Mouse (Mus musculus) kidney, adult 9 months (tissue): ENCODE results near the gene H3f3b.
"Not testable (repeated sequence)": the region's sequence is repeated elsewhere in the genome, so short reads cannot be mapped to it uniquely, and the experiment has no call there.

ENCODE experiments used
- DNase-seq: peaks from one replicate; pipeline ENCODE4 v3.0.0; 2022

Gene H3f3b

GRCm38 (mm10) chr11:116019976-116020411 lies 7.8 kb downstream of the H3f3b start:
- no peak for DNase-seq

GRCm38 (mm10) chr11:116019360-116019791 lies 8.4 kb downstream of the H3f3b start:
- DNase-seq, result no peak

DNA sequence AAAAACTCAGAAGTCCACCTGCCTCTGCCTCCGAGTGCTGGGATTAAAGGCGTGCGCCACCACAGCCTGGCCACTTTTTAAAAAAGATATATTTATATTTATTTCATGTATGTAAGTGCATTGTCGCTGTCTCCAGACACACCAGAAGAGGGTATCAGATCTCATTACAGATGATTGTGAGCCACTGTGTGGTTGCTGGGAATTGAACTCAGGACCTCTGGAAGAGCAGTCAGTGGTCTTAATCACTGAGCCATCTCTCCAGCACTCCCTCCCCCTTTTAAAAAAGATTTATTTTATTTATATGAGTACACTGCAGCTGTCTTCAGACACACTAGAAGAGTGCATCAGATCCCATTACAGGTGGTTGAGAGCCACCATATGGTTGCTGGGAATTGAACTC lies 8.9 kb downstream of the H3f3b start:
- DNase-seq, result not testable (repeated sequence)

DNA sequence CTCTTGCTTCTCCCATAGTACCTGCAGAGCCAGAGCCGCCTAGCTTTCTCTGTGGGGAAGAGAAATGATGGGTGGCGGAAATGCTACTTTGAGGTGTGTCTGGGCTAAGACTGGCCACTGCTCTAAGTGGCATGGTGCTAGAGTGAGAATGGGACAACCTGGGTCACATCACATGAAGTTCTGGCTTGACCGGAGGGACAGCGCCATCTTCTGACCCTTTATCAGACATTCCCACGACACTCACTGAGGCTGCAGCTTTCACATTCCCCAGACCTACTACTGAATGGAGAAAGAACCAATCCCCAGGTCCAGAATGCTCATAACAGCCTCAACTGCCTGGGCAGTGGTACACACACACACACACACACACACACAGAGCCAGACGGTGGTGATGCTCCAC lies 9.7 kb downstream of the H3f3b start:
- peak; percentile 65 for DNase-seq

DNA sequence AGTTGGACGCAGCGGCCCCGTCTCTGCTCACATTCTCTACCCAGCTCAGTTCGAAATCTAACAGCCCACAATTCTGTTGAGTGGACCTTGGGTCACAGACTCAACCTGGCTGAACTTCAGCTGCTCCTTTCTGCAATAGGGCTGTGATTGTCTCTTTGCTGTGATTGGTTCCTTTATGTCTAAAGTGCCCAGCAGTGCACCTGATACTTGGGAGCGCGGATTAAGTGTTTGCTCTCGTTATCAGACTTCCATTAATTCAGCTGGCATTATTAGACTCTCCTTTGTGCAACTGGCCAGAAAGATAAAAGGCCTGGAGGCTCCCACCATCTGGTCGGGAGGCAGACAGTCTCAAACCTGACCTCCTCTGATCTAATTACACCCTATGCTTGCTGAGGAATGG lies 12.9 kb downstream of the H3f3b start:
- DNase-seq, result no peak

DNA sequence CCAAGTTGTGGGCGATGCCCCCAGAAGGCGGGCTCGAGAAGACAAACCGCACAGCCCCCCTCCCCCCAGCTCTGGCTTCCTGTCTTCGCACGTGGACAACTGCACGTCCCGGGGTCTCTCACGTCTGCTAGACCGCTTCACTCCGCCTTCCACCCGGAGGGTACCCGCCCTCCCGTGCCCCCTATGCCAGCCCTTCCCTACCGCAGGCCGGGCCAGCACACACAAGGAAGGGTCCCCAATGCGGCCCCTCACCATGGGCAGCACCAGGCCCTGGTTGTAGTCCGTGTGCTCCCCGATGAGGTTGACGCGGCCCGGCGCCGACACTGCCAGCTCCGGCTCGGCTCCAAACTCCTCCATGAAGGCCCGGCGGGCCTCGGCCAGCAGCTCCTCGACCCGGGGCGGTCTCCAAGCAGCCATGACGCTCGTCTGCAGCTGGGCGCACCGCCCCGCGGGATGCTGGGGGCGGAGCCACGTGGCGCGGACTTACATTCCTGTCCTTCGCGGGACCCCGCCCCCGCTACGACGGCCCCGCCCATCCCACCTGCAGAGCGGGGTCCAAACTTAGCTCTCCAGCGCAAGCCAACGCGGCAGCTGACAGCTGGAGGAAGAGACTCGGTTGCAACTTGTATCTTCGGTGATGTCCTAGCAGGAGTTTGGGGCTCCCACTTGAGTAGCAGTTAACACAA lies 15.4 kb downstream of the H3f3b start, which contains the start of gene Galk1:
TSS of gene Galk1 (minus strand) at position 458 of the 686 bp plus-strand sequence.
- DNase-seq, result peak; percentile 96

- DNase-seq, result no peak
Observed at GRCm38 (mm10) chr11:116011529-116012261, 16.1 kb downstream of the H3f3b start.

DNA sequence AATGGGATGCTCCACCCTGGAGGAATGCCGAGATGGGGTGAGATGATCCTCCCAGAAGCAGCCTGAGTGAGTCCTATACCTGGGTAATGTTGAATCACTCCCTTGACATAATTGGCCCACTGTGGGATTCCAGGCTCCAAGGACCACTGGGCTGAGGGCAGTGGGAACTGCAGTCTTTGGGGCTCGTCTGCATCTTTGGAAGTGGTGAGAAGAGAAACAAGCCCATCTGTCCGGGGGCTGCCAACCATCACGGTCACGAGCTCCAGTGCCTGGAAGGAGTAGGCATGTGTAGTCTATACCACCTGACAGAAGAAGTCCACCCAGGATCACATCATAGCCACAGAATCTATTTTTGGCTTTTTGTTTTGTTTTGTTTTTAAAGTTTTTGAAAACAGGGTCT lies 16.8 kb downstream of the H3f3b start:
- DNase-seq, result no peak

DNA sequence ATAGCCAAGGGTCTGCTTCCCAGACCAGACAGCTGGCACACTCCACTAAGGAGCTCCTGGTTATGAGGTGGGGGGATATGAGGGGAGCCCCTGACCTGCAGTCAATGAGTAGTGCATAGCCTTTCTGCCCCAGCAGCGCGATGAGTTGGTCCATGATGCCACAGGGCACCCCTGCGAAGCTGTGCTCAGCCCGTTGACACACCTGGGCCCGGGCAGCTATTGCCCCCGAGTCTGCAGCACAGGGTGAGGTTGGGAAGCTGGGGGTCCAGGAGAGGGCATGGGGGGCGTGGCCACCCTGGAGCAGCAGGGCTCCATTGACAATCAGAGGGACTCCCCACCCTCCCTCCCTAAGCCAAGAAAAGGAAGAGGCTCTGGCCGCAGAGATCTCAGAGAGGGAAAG lies 17.6 kb downstream of the H3f3b start:
- DNase-seq, result no peak

GRCm38 (mm10) chr11:116009661-116010060 lies 18.1 kb downstream of the H3f3b start:
- DNase-seq, result no peak

DNA sequence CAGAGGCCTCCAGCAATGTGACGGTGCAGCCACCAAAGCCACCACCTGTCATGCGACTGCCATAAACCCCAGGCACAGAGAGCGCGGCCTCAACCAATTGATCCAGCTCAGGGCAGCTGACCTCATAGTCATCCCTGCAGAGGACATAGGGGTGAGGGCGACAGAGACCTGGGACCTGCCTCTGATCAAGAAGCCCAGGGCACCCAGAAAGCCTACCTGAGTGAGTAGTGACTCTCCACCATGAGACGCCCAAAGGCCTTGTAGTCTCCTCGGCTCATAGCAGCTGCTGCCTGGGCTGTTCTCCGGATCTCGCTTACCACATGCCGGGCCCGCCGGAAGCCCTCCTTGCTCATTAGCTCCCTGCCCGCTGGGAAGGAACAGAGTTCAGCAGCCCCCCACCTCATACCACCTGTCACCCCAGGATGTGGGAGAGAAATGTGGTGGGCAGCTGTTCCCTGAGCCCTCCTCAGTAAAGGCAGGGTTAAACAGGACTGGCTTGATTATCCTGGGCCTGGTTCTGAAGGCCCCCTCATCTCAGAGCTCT lies 18.9 kb downstream of the H3f3b start:
- no peak for DNase-seq

GRCm38 (mm10) chr11:116008411-116008810 lies 19.4 kb downstream of the H3f3b start:
- no peak for DNase-seq

- no peak for DNase-seq
Observed at GRCm38 (mm10) chr11:116007095-116007850, 20.5 kb downstream of the H3f3b start.

GRCm38 (mm10) chr11:116005701-116006419 lies 21.9 kb downstream of the H3f3b start:
- no peak for DNase-seq

GRCm38 (mm10) chr11:116004840-116005700 lies 22.7 kb downstream of the H3f3b start:
- peak; percentile 58 for DNase-seq

- DNase-seq, result no peak
Observed at GRCm38 (mm10) chr11:116004186-116004823, 23.5 kb downstream of the H3f3b start.

DNA sequence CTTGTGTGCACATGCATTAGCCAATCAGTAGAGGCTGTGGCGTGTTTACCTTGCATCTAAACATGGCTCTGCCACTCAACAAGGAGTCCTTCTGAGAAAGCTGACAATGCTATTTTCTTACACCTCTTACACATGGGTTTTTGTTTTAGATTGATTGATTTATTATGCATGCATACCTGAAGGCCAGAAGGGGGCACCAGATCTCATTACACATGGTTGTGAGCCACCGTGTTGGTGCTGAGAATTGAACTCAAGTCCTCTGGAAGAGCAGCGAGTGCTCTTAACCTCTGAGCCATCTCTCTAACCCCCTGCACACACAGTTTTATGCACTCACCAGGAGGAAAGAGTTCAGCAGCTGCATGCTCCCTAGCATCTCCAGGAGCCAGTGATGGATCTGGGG lies 24.9 kb downstream of the H3f3b start:
- no peak for DNase-seq

- DNase-seq, result no peak
Observed at GRCm38 (mm10) chr11:116001725-116002124, 26.0 kb downstream of the H3f3b start.

DNA sequence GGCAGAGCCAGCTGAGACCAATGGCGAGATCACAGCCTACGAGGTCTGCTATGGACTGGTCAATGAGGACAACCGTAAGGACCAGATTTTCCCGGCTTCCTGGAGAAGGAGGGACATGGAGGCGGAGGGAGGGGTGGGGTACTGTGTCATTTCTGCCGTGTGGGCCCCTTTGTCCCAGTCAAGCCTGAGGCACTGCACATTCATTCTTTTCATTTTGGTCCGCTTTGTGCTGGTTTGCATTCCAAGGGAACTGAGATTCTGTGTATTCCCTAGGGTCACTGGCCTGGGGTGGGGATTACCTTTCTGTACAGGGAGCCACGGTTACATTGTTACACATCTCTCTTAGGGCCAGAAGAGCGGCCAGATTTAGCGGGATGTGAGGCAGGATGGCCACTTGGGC lies 27.2 kb downstream of the H3f3b start:
- no peak for DNase-seq

DNA sequence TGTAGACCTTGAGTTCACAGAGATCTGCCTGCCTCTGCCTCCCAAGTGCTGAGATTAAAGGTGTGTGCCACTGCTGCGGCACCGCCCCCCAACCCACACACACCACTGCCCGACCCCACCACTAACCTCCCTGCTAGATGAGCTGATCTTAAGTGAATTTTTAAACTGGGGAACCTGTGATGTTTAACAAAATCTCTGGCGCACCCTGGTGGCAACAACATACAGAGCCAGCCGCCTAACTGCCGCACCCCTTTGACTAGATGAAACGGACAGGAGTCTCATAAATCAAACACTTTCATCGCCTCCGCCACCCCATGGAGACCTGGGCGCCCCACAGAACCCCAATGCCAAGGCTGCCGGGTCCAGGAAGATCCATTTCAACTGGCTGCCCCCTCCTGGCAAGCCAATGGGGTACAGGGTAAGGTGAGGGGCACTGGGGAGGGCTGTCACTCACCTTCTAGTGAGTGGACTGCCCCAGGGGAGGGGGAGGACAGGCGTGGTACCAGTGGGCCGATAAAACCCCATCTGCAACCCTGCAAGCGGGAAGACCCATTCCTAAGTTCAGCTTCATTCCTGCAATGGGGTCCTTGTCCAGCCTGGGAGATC lies 28.1 kb downstream of the H3f3b start:
- DNase-seq, result peak; percentile 85

- no peak for DNase-seq
Observed at GRCm38 (mm10) chr11:115999027-115999426, 28.7 kb downstream of the H3f3b start.
